Mouse (Mus musculus) lung, postnatal 0 days (tissue): ENCODE data around the gene Ifit3.

Source experiments
- CTCF ChIP-seq: IDR thresholded peaks from 2 replicates; pipeline ENCODE4 v1.5.1; 2016; ENCODE audit warnings: antibody characterized with exemption, mild to moderate bottlenecking
- EP300 ChIP-seq: IDR thresholded peaks from 2 replicates; pipeline ENCODE4 v1.6.1; 2016; ENCODE audit warnings: antibody characterized with exemption, mild to moderate bottlenecking, control low read depth

- TF ChIP-seq CTCF (no peak), EP300 (no peak)
Measured at GRCm38 (mm10) chr19:34624663-34625062, 41.3 kb downstream of the Ifit3 start.
